Mouse (Mus musculus): ENCODE results near the gene Dtx2.

- no peak for TF ChIP-seq CTCF (IDR thresholded peaks at IDR 0.05; ENCODE audit: low read depth)
- TF ChIP-seq EP300 (IDR thresholded peaks at IDR 0.05; ENCODE audit: low read depth) = no peak
These were observed 18.5 kb upstream of the Dtx2 start for GRCm38 (mm10) chr5:135975893-135976668.
